ENCODE assay signal across 21 mouse cellular contexts in the genomic region with DNA sequence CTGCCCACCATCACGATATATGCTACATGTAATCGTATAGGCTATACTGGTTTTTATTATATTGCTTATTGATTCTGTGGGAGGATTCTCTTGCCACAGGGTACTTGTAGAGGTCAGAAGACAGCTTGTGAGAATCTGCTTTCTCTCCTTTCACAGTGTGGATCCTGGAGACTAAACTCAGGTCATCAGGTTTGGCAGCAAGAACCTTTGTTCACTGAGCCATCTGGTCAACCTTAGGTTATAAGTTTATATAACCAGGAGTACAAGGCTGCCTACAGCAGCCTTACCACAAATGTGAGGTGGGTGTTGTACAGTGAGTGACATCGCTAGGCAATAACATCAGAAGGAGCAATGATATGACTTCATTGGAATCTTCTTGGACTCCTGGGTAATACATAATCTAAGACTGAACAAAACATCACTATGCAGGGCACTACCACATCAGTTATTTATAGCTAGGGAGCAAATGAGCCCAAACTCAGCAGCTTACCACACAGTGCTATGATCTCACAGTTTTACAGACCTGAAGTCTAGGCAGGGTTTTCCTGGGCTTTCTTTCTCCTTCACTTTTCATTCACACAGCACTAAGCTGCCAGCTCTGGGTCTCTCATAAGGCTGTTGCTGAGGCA.
DNase-seq lines count a peak whose midpoint lies in the region; ATAC-seq lines count a peak whose summit lies in the region.
"Had no signal": no experiment of that assay in that cellular context is flagged by ENCODE, and none has a peak within 500 bp of the region (broad histone marks: within the 10 kb centered on the region; RNA-seq: fewer than 3 reads in every experiment).

No protein-coding gene starts in this region.

- no peak for ATAC-seq in heart, embryonic 14.5 days (ENCODE audit: insufficient number of reproducible peaks, insufficient read depth, low FRiP score, low read depth)
- ATAC-seq in midbrain, embryonic 11.5 days (ENCODE audit: low FRiP score) = no peak
- ATAC-seq: forebrain, embryonic 16.5 days; hindbrain, embryonic 16.5 days; inflammation-experienced regulatory T-cells, adult 6 months; intestine, postnatal 0 days had no signal

- H3K4me2 ChIP-seq in heart, embryonic 14.5 days (ENCODE audit: low read length) = no peak overlapping the region
- H3K4me2 ChIP-seq in midbrain, embryonic 11.5 days = no peak overlapping the region
- H3K4me2 ChIP-seq: embryonic facial prominence, embryonic 12.5 days; forebrain, embryonic 12.5 days; hindbrain, embryonic 12.5 days had no signal

- no peak overlapping the region for H3K9ac ChIP-seq in heart, embryonic 14.5 days (ENCODE audit: low read length)
- no peak overlapping the region for H3K9ac ChIP-seq in midbrain, embryonic 11.5 days (ENCODE audit: low read length)
- H3K9ac ChIP-seq: embryonic facial prominence, embryonic 12.5 days; forebrain, embryonic 12.5 days; hindbrain, embryonic 12.5 days had no signal

- H3K27ac ChIP-seq in heart, embryonic 14.5 days (replicated peaks in 1 of 2; ENCODE audit: control insufficient read depth in 1 of 2, insufficient read depth in 1 of 2, low read depth in 2 of 2, low read length in 2 of 2) = peak overlapping the region; percentile 59 to 73; a peak in 3 of 4 replicates
- H3K27ac ChIP-seq in midbrain, embryonic 11.5 days (ENCODE audit: low read depth, low read length) = no peak overlapping the region
- H3K27ac ChIP-seq in midbrain, embryonic 10.5 days (replicated peaks) = no peak overlapping the region
- no peak overlapping the region for H3K27ac ChIP-seq in limb, embryonic 10.5 days
- H3K27ac ChIP-seq: embryonic facial prominence, embryonic 12.5 days; forebrain, embryonic 12.5 days; hindbrain, embryonic 12.5 days had no signal

- intact Hi-C loops in heart, postnatal 10 days (cut with DNase I) = loop anchor here (10.0 kb wide), 2 partner anchors 200 to 440 kb away; no protein-coding TSS in a partner anchor

- H3K4me1 ChIP-seq in heart, embryonic 14.5 days (ENCODE audit: control insufficient read depth in 2 of 2, insufficient read depth in 2 of 2, low read length in 2 of 2) = peaks cover 13 to 20% of the 10 kb centered on the region in 2 experiments
- peaks cover 22% of the 10 kb centered on the region for H3K4me1 ChIP-seq in midbrain, embryonic 11.5 days (ENCODE audit: control insufficient read depth, insufficient read depth, low read length)
- peaks cover 29% of the 10 kb centered on the region for H3K4me1 ChIP-seq in midbrain, embryonic 10.5 days
- H3K4me1 ChIP-seq in limb, embryonic 10.5 days = peaks cover 9% of the 10 kb centered on the region

- no peaks in the 10 kb centered on the region for H3K27me3 ChIP-seq in heart, embryonic 14.5 days (ENCODE audit: control insufficient read depth, insufficient read depth, low read length)
- no peaks in the 10 kb centered on the region for H3K27me3 ChIP-seq in midbrain, embryonic 11.5 days (ENCODE audit: control insufficient read depth, insufficient read depth, low read length)
- no peaks in the 10 kb centered on the region for H3K27me3 ChIP-seq in midbrain, embryonic 10.5 days (ENCODE audit: low read depth, poor library complexity, severe bottlenecking)
- H3K27me3 ChIP-seq in limb, embryonic 10.5 days (ENCODE audit: low read depth, poor library complexity, severe bottlenecking) = no peaks in the 10 kb centered on the region
- H3K27me3 ChIP-seq: CH12.LX; embryonic facial prominence, embryonic 12.5 days; forebrain, embryonic 12.5 days; hindbrain, embryonic 12.5 days had no signal

- H3K9me3 ChIP-seq in heart, embryonic 14.5 days (ENCODE audit: control insufficient read depth, low read length) = no peaks in the 10 kb centered on the region
- no peaks in the 10 kb centered on the region for H3K9me3 ChIP-seq in midbrain, embryonic 11.5 days (ENCODE audit: control insufficient read depth, low read length)
- H3K9me3 ChIP-seq in midbrain, embryonic 10.5 days (replicated peaks) = no peaks in the 10 kb centered on the region
- H3K9me3 ChIP-seq in limb, embryonic 10.5 days (replicated peaks) = no peaks in the 10 kb centered on the region
- H3K9me3 ChIP-seq: embryonic facial prominence, embryonic 12.5 days; forebrain, embryonic 12.5 days; hindbrain, embryonic 12.5 days had no signal

- 80% methylated on average over 3 of the region's 3 CpGs for WGBS in heart, embryonic 14.5 days
- WGBS in midbrain, embryonic 11.5 days = 96% methylated on average over 3 of the region's 3 CpGs
- 94% methylated on average over 3 of the region's 3 CpGs for WGBS in midbrain, embryonic 10.5 days
- 96% methylated on average over 3 of the region's 3 CpGs for WGBS in limb, embryonic 10.5 days

- H3K36me3 ChIP-seq in heart, embryonic 14.5 days (ENCODE audit: control insufficient read depth, insufficient read depth, low read length) = no peaks in the 10 kb centered on the region
- no peaks in the 10 kb centered on the region for H3K36me3 ChIP-seq in midbrain, embryonic 11.5 days (ENCODE audit: control insufficient read depth, insufficient read depth, low read length)
- H3K36me3 ChIP-seq in midbrain, embryonic 10.5 days = no peaks in the 10 kb centered on the region
- no peaks in the 10 kb centered on the region for H3K36me3 ChIP-seq in limb, embryonic 10.5 days
- H3K36me3 ChIP-seq: embryonic facial prominence, embryonic 12.5 days; forebrain, embryonic 12.5 days; hindbrain, embryonic 12.5 days had no signal

- peak; percentile 47 for DNase-seq in cerebellum, adult 11-12 months
- no peak for DNase-seq in cerebellum, postnatal 4 days (ENCODE audit: low spot score in 2 of 2)
- no peak for DNase-seq in heart, postnatal 10 days
- peak; percentile 35 for DNase-seq in midbrain, embryonic 11.5 days (ENCODE audit: low spot score, missing footprints)
- no peak for DNase-seq in midbrain, embryonic 10.5 days (ENCODE audit: low spot score)
- no peak for DNase-seq in adrenal gland, adult 18-20 months (ENCODE audit: low spot score in 2 of 2)
- DNase-seq in limb, embryonic 10.5 days (ENCODE audit: low spot score) = no peak
- DNase-seq: adrenal gland, adult 8-10 months; adrenal gland, postnatal 36 days; gastrocnemius, postnatal 10 days; heart, postnatal 36 days; kidney, adult 8-10 months had no signal

- no peak overlapping the region for H3K4me3 ChIP-seq in heart, embryonic 14.5 days (ENCODE audit: control insufficient read depth in 1 of 2, insufficient read depth in 1 of 2, low read depth in 1 of 2, low read length in 2 of 2)
- H3K4me3 ChIP-seq in midbrain, embryonic 11.5 days (ENCODE audit: low read depth, low read length) = no peak overlapping the region
- H3K4me3 ChIP-seq in midbrain, embryonic 10.5 days = no peak overlapping the region
- no peak overlapping the region for H3K4me3 ChIP-seq in limb, embryonic 10.5 days
- H3K4me3 ChIP-seq: embryonic facial prominence, embryonic 12.5 days; forebrain, embryonic 12.5 days; hindbrain, embryonic 12.5 days had no signal

Comparison
In these comparisons a context has a peak if more than half of its experiments do, and no peak if none do; other contexts are left out.
1. DNase-seq: peak in cerebellum, adult 11-12 months (single experiment) and midbrain, embryonic 11.5 days (single experiment); none in cerebellum, postnatal 4 days (0 of 2), heart, postnatal 10 days (0 of 2), midbrain, embryonic 10.5 days (single experiment), adrenal gland, adult 18-20 months (0 of 2) and limb, embryonic 10.5 days (single experiment).
2. H3K27ac ChIP-seq: peak in heart, embryonic 14.5 days (2 of 2); none in midbrain, embryonic 11.5 days (single experiment), midbrain, embryonic 10.5 days (single experiment) and limb, embryonic 10.5 days (single experiment).